Mouse (Mus musculus) forebrain, embryonic 10.5 days (tissue): ENCODE results near the gene Trim14. TPM values are rescaled to one million over a fixed set of nuclear protein-coding genes. Genes with fewer than 3 reads are reported as not detected.
A peak's percentile ranks its signal among the peaks of the same experiment; 100 is the strongest.

Experiments used
- DNase-seq: peaks from one replicate; pipeline ENCODE4 v3.0.0-alpha.2; 2017; ENCODE audit warnings: low spot score; ENCODE audit errors: extremely low spot score
- H3K27ac ChIP-seq: fragments of 300-500 bp; sonication (generic); 2 replicates; pipeline ENCODE4 v1.5.1; 2016; ENCODE audit warnings: mild to moderate bottlenecking
- H3K27me3 ChIP-seq: fragments of 300-500 bp; sonication (generic); 2 replicates; pipeline ENCODE4 v1.6.1; 2016; ENCODE audit warnings: mild to moderate bottlenecking; ENCODE audit not compliant: poor library complexity, severe bottlenecking
- H3K36me3 ChIP-seq: fragments of 300-500 bp; sonication (generic); replicated peaks from 2 replicates; pipeline ENCODE4 v1.6.1; 2016; ENCODE audit warnings: mild to moderate bottlenecking, moderate library complexity
- H3K4me1 ChIP-seq: fragments of 300-500 bp; sonication (generic); 2 replicates; pipeline ENCODE4 v1.6.1; 2016
- H3K4me3 ChIP-seq: fragments of 300-500 bp; sonication (generic); 2 replicates; pipeline ENCODE4 v1.5.1; 2016; ENCODE audit warnings: mild to moderate bottlenecking, moderate library complexity
- H3K9me3 ChIP-seq: fragments of 300-500 bp; sonication (generic); 2 replicates; pipeline ENCODE4 v1.6.1; 2016; ENCODE audit warnings: mild to moderate bottlenecking, moderate library complexity
- WGBS: fragments of 180-500 bp; shearing (Covaris S2); methylation state at CpG from one replicate; pipeline ENCODE4 v1.1.7; 2016; 5-methylcytosine and 5-hydroxymethylcytosine counted together
- polyA plus RNA-seq: library from polyadenylated mRNA; unstranded; fragments of >200 nt; fragmentation: Nextera tagmentation; extraction: Ambion mirVana; gene quantifications from 2 replicates; pipeline ENCODE4 v1.2.1, GENCODE M21; 2016

The Trim14 gene
- polyA plus RNA-seq, 1 experiment from 2014 or later = 0.84 TPM

GRCm38 (mm10) chr4:46535094-46535830 is 679 bp downstream of the Trim14 start:
- H3K4me3 ChIP-seq = peak overlapping the region; percentile 55
- 0 out of 2 replicates have a peak overlapping the region, but pooled peaks have one; percentile 31 for H3K27ac ChIP-seq
- 6% methylated on average over 16 of the region's 16 CpGs for WGBS
- H3K9me3 ChIP-seq = no peaks in the 10 kb centered on the region
- no peak for DNase-seq
- H3K27me3 ChIP-seq = peaks cover 90% of the 10 kb centered on the region
- H3K4me1 ChIP-seq = peaks cover 25% of the 10 kb centered on the region
- no peaks in the 10 kb centered on the region for H3K36me3 ChIP-seq

- Histone ChIP-seq H3K27ac (no peak overlapping the region), H3K27me3 (peaks cover 94% of the 10 kb centered on the region), H3K36me3 (no peaks in the 10 kb centered on the region), H3K9me3 (no peaks in the 10 kb centered on the region), H3K4me3 (peak overlapping the region; percentile 38), H3K4me1 (peaks cover 25% of the 10 kb centered on the region)
- WGBS = 12% methylated on average over 29 of the region's 29 CpGs
- no peak for DNase-seq
Measured at GRCm38 (mm10) chr4:46533934-46534720, 1.8 kb downstream of the Trim14 start.

DNA sequence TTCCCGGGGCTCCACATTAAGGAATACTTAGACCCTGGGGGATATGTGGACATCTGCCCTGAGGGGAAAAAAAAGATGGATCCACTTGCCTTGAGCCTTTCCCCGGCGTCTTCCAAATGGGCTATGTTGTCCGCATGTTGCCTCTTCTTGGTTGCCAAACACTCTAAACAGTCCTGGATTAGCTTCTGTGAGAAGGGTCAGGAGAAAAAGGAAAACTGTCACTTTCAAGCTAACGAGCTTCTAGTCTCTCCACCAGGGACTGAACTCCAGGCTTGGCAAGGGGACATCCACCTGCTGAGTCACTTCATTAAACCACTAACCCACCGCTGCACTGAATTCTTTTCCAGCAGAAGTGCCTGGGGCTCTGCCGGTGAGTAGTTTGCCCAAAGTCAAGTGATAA is 3.0 kb downstream of the Trim14 start:
- H3K4me1 ChIP-seq = peaks cover 25% of the 10 kb centered on the region
- no peak overlapping the region for H3K27ac ChIP-seq
- H3K27me3 ChIP-seq = peaks cover 92% of the 10 kb centered on the region
- 64% methylated on average over 7 of the region's 7 CpGs for WGBS
- H3K9me3 ChIP-seq = no peaks in the 10 kb centered on the region
- no peaks in the 10 kb centered on the region for H3K36me3 ChIP-seq
- no peak overlapping the region for H3K4me3 ChIP-seq
- DNase-seq = no peak

GRCm38 (mm10) chr4:46532511-46532910 is 3.4 kb downstream of the Trim14 start:
- no peaks in the 10 kb centered on the region for H3K9me3 ChIP-seq
- H3K36me3 ChIP-seq = no peaks in the 10 kb centered on the region
- peaks cover 90% of the 10 kb centered on the region for H3K27me3 ChIP-seq
- H3K27ac ChIP-seq = no peak overlapping the region
- 77% methylated on average over 2 of the region's 2 CpGs for WGBS
- H3K4me3 ChIP-seq = no peak overlapping the region
- DNase-seq = no peak
- H3K4me1 ChIP-seq = peaks cover 29% of the 10 kb centered on the region

GRCm38 (mm10) chr4:46529722-46530121 is 6.2 kb downstream of the Trim14 start:
- peaks cover 18% of the 10 kb centered on the region for H3K4me1 ChIP-seq
- no peak overlapping the region for H3K4me3 ChIP-seq
- DNase-seq = no peak
- WGBS = 55% methylated on average over 7 of the region's 7 CpGs
- H3K27me3 ChIP-seq = peaks cover 72% of the 10 kb centered on the region
- no peaks in the 10 kb centered on the region for H3K36me3 ChIP-seq
- H3K27ac ChIP-seq = no peak overlapping the region
- no peaks in the 10 kb centered on the region for H3K9me3 ChIP-seq

GRCm38 (mm10) chr4:46527558-46527926 is 8.4 kb downstream of the Trim14 start:
- Histone ChIP-seq H3K27me3 (peaks cover 51% of the 10 kb centered on the region), H3K27ac (peak overlapping the region; percentile 72), H3K9me3 (no peaks in the 10 kb centered on the region), H3K4me1 (peaks cover 10% of the 10 kb centered on the region), H3K4me3 (peak overlapping the region; percentile 44), H3K36me3 (no peaks in the 10 kb centered on the region)
- WGBS = 3% methylated on average over 7 of the region's 7 CpGs
- DNase-seq = no peak

GRCm38 (mm10) chr4:46526798-46527557 is 9.0 kb downstream of the Trim14 start:
- Histone ChIP-seq H3K27ac (peak overlapping the region; percentile 72), H3K27me3 (peaks cover 45% of the 10 kb centered on the region), H3K36me3 (no peaks in the 10 kb centered on the region), H3K4me1 (peaks cover 10% of the 10 kb centered on the region), H3K4me3 (peak overlapping the region; percentile 44), H3K9me3 (no peaks in the 10 kb centered on the region)
- WGBS = 29% methylated on average over 17 of the region's 17 CpGs
- no peak for DNase-seq

- H3K4me1 ChIP-seq = peaks cover 10% of the 10 kb centered on the region
- WGBS = 88% methylated on average over 3 of the region's 3 CpGs
- H3K36me3 ChIP-seq = no peaks in the 10 kb centered on the region
- no peak overlapping the region for H3K27ac ChIP-seq
- H3K4me3 ChIP-seq = no peak overlapping the region
- H3K9me3 ChIP-seq = no peaks in the 10 kb centered on the region
- H3K27me3 ChIP-seq = peaks cover 42% of the 10 kb centered on the region
- no peak for DNase-seq
Measured at GRCm38 (mm10) chr4:46526226-46526625, 9.7 kb downstream of the Trim14 start.

DNA sequence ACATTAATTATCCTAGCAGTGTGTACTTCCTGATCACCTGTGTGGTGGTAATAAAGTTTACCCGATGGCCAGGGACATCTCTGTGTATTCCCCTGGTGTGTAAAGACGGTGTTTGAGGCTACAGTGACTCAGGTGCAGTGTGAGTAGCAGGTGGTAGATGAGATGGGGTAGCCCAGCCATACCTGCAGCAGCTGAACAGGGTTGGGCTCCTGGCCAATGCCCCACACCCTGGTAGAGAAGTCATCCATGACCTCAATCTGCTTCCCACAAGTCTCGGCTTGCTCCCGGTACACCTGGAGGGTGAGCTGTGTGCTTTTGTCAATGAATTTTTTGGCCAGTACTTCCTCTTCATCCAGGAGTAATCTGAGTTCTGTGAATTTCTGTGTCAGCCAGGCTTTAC is 12.6 kb downstream of the Trim14 start:
- Histone ChIP-seq H3K4me3 (no peak overlapping the region), H3K36me3 (no peaks in the 10 kb centered on the region), H3K9me3 (0 out of 2 replicates have a peak, but pooled peaks cover 2% of the 10 kb centered on the region), H3K4me1 (peaks cover 17% of the 10 kb centered on the region), H3K27me3 (peaks cover 15% of the 10 kb centered on the region), H3K27ac (no peak overlapping the region)
- 89% methylated on average over 4 of the region's 4 CpGs for WGBS
- no peak for DNase-seq

DNA sequence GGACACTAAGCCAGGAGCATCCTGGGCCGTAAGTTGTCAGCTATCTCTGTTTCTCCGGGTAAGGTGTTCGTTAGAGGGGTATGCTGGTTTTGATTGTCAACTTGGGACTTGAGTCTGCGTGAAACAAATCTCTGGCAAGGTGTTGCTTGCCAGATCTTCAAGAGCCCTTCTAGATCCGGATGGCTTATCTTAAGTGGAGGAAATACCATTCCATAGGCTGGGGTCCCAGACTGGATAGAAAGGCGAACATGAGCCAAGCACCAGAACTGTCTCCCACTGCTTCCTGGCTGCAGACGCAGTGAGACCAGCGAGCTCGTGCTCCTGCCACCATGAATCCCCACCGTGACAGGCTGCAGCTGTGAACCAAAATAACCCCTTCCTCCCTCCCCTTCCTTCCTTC is 14.5 kb downstream of the Trim14 start:
- Histone ChIP-seq H3K4me3 (no peak overlapping the region), H3K9me3 (0 out of 2 replicates have a peak, but pooled peaks cover 3% of the 10 kb centered on the region), H3K36me3 (no peaks in the 10 kb centered on the region), H3K27ac (no peak overlapping the region), H3K27me3 (0 out of 2 replicates have a peak, but pooled peaks cover under 1% of the 10 kb centered on the region), H3K4me1 (peaks cover 8% of the 10 kb centered on the region; the same call in 1 of the 2 replicates)
- 86% methylated on average over 10 of the region's 10 CpGs for WGBS
- DNase-seq = no peak

- H3K9me3 ChIP-seq = 0 out of 2 replicates have a peak, but pooled peaks cover 3% of the 10 kb centered on the region
- no peak overlapping the region for H3K27ac ChIP-seq
- no peak overlapping the region for H3K4me3 ChIP-seq
- WGBS = 97% methylated on average over 2 of the region's 2 CpGs
- DNase-seq = no peak
- peaks cover 8% of the 10 kb centered on the region; the same call in 1 of the 2 replicates for H3K4me1 ChIP-seq
- no peaks in the 10 kb centered on the region for H3K36me3 ChIP-seq
- no peaks in the 10 kb centered on the region for H3K27me3 ChIP-seq
Measured at GRCm38 (mm10) chr4:46520491-46520890, 15.4 kb downstream of the Trim14 start.

GRCm38 (mm10) chr4:46507736-46508460 is 28.0 kb downstream of the Trim14 start:
- DNase-seq = peak; percentile 66
- 11% methylated on average over 16 of the region's 16 CpGs for WGBS
- Histone ChIP-seq H3K4me3 (peak overlapping the region; percentile 68), H3K9me3 (no peaks in the 10 kb centered on the region), H3K27ac (no peak overlapping the region), H3K4me1 (peaks cover 20% of the 10 kb centered on the region), H3K36me3 (peaks cover 15% of the 10 kb centered on the region), H3K27me3 (peaks cover 37% of the 10 kb centered on the region)
